Mouse (Mus musculus) left cerebral cortex, adult 8-10 months (tissue): ENCODE measurements around the gene Clec10a. TPM values are rescaled to one million over a fixed set of nuclear protein-coding genes. Genes with fewer than 3 reads are reported as not detected.
A peak's percentile ranks its signal among the peaks of the same experiment; 100 is the strongest.
"Not testable (repeated sequence)": the region's sequence is repeated elsewhere in the genome, so short reads cannot be mapped to it uniquely, and the experiment has no call there.

ENCODE experiments used
- DNase-seq, 2 experiments: peaks; one replicate each; pipeline ENCODE4 v3.0.0; 2022; ENCODE audit warnings: low spot score in 2 of 2
- total RNA-seq, 4 experiments: library from RNA; stranded (reverse); gene quantifications; 2 replicates each; pipeline ENCODE4 v1.2.4; 2022

Clec10a gene
- total RNA-seq = 1 to 10 TPM in 3 of 4 experiments, under 1 TPM in 1; 0.96 to 3.3 (median 2.7) TPM

DNA sequence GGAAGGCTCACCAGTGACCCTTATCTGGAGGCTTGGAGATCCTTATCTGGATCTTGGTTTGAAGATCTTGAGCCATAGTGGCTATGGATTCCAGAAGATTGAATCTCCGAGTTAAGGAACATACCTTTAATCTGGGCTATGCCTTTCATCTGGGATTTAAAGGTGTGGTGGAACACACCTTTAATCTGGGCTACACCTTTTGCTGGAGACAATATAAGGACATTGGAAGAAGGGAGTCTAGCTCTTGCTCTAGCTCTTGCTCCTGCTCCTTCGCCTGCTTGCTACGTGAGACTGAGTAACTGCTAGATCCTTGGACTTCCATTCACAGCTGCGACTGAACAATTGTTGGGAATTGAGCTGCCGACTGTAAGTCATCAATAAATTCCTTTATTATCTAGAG lies at the start of gene Clec10a:
Gene Clec10a (plus strand): TSS at position 301 of the 400 bp plus-strand sequence.
- DNase-seq = not testable (repeated sequence)

GRCm38 (mm10) chr11:70107085-70107484 lies 48.9 kb upstream of the Clec10a start:
- no peak for DNase-seq

- no peak for DNase-seq
Measured at GRCm38 (mm10) chr11:70110146-70110545, 45.9 kb upstream of the Clec10a start.

DNA sequence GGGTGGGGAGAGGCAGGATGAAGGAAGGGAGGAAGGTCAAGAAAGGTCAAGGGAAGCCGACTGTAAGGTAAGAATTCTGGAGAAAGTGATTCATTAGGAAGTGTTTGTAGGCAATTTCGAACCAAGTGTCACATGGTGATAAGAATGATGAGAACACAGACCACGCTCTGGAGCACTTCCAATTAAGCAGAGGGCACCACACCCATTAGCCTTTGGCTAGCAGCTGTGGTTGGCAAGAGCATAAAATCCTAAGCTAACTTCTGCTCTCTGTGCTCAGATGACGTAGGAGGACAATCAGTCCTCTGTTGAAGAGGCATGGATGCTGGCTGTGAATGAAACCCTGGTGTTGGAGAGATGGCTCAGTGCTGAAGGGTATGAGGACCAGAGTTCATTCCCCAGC lies 41.4 kb upstream of the Clec10a start:
- DNase-seq = no peak

DNA sequence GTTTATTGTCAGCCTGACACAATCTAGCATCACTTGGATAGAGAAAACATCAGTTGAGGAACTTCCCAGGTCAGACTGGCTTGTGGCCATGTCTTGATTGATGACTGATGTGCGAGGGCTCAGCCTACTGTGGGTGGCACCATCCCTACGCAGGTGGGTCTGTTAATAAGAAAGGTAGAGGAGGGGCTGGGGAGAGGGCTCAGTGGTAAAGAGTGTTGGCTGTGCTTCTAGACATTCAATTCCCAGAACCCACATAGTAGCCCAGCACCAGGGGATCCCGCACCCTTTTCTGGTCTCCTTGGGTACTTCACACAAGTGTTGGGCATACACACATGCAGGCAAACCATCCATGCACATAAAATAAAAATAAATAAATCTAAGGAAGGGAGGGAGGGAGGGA lies 40.1 kb upstream of the Clec10a start:
- DNase-seq = no peak

- DNase-seq = no peak
Measured at GRCm38 (mm10) chr11:70129926-70130379, 26.0 kb upstream of the Clec10a start, which contains the start of gene Mgl2. Gene Mgl2 (plus strand): TSS chr11:70130329.

GRCm38 (mm10) chr11:70135001-70135400 lies 21.0 kb upstream of the Clec10a start:
- DNase-seq = not testable (repeated sequence)

GRCm38 (mm10) chr11:70135925-70136324 lies 20.1 kb upstream of the Clec10a start:
- not testable (repeated sequence) for DNase-seq

GRCm38 (mm10) chr11:70139171-70139570 lies 16.8 kb upstream of the Clec10a start:
- no peak for DNase-seq

DNA sequence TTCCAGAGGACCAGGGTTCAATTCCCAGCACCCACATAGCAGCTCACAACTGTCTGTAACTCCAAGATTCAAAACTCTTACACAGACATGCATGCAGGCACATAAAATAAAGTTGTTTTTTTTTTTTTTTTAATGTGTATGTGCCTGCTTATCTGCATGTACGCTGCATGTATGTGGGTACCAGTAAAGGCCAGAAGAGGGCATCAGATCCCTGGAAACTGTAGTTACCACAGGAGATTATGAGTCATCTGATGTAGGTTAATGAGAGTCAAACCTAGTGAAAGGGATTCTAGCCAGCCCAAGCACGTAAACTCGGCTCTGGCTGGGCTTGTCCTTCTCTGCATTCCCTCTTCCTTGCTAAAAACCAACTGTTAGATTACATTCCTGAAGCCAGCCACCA lies 4.9 kb upstream of the Clec10a start:
- DNase-seq = no peak

GRCm38 (mm10) chr11:70162336-70162735 lies 6.3 kb downstream of the Clec10a start:
- DNase-seq = no peak

- no peak for DNase-seq
Measured at GRCm38 (mm10) chr11:70165972-70166921, 10.2 kb downstream of the Clec10a start.

DNA sequence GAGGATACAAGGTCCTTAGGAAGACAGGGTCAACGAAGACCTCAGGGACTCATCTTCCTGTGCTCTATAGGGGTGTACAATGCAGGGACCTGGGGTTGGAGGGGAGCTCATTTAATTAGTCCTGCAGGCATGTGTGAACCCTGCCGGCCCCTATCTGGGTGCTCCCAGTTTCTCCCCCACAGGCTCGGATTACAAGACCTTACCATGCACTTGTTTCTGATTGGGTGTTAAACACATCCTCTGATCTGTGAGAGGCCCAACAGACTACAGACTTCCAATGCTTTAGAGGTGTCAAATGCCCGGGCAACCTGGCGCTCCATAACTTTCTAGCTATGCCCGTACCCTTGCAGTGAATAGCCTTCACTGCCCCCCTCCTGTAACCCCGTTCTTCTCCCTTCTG lies 12.1 kb downstream of the Clec10a start:
- DNase-seq = no peak

GRCm38 (mm10) chr11:70169471-70169870 lies 13.5 kb downstream of the Clec10a start:
- peak in 1 of 2 experiments; percentile 18 for DNase-seq

DNA sequence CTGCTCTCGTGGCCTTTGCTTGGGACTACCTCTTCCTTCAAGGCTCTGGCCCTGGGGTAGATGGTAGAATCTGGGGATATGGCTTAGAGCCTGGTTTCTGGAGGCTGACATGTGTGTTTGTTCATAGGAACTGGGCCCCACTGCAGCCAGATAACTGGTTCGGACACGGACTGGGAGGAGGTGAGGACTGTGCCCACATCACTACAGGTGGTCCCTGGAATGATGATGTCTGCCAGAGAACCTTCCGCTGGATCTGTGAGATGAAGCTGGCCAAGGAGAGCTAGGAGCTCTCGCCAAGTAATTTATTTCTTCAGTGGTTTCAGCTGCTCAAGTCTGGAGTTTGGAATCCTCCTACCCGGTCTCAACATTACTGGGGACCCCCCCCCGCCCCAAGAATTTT lies 14.3 kb downstream of the Clec10a start:
- DNase-seq = no peak

- no peak for DNase-seq
Measured at GRCm38 (mm10) chr11:70171181-70171580, 15.2 kb downstream of the Clec10a start.

DNA sequence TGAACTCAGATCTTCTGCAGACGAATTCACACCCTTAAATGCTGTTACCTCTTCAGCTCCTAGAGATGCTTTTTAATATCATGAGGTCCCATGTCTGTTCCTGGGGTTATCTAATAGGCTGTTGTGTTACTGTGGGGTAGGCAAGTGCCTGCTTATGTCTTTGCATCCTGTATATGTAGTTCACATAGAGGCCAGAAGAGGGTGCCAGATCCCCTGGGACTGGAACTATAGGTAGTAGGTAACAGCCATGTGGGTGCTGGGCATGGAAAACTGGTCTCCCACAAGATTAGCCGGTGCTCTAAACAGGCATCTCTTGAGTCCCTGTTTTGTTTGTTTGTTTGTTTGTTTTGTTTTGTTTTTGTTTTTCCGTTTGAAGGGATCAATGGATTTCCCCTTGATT lies 15.8 kb downstream of the Clec10a start:
- no peak for DNase-seq

DNA sequence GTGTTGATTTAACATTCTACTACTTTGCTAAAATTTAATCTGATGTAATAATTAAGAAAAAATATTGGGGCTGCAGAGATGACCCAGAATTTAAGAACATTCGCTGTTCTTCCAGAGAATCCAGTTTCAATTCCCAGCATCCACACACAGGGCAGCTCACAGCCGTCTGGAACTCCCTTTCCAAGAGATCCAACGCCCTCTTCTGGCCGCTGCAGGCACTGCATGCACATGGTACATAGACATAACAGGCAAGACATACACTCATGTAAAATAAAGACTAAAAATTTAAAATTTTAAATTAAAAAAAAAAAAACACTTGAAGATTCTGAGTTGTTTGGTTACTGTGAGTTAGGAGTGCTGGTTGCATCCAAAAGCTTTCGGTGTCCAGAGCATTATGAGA lies 16.3 kb downstream of the Clec10a start:
- no peak for DNase-seq

- DNase-seq = no peak
Measured at GRCm38 (mm10) chr11:70174491-70174890, 18.5 kb downstream of the Clec10a start.

GRCm38 (mm10) chr11:70177647-70178046 lies 21.6 kb downstream of the Clec10a start:
- no peak for DNase-seq

DNA sequence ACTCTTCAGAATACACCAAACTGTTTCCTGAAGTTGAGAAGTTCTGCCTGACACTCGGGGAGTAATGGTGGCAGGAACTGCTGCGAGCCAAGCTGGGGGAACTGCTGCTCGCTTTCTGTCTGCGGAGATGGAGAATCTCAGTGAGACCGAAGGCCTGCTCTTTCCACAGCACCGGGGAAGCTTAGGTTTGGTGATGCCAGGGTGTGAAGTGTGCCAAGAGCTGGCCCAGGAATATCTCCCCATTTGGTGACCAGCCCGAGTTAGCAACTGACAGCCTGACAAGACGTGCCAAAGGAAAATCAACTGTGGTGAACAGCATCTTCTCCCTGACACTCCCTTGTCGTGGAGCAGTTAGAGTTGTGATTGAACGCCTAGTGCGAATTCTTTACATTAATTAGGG lies 22.3 kb downstream of the Clec10a start:
- no peak for DNase-seq

DNA sequence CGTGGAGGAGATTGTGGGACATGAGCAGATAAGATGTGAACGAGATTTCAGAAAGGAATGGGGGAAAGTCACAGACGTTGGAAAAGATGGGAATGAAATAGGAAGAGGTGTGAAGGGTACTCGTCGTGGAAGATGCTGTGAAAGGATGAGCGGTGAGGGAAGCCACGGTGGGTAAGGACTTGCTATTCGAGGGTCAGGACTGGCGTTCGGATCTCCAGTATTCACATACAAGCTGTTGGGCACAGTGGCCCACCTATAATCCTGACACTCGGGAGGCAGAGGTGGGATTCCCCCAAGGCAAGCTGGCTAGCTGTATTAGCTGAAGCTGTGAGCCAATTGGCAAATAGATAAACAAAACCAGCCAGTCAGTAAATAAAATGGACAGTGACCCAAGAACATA lies 22.8 kb downstream of the Clec10a start:
- DNase-seq = no peak

DNA sequence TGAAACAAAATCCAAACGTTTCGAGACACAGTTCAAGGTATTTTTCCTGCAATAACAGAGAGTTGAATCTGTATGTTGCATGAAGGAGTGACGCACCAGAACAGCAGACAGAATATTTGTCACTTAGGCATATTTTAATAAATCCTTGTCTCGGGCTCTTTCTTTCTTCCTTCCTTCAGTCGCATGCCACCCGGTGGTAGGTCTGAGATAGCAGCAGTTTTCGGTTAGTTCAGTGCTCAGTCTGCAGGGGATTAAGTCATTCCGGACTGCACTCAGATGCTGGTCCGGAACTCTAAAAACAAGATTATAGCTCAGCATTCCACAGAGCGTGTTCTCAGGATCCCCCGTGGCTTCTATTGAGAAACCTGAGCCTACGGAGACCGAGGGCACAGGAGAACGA lies 23.4 kb downstream of the Clec10a start:
- DNase-seq = no peak
